Mouse (Mus musculus) splenic B cell, adult 2 months (primary cell): Measurements from ENCODE around the gene Serinc2.

Source experiments
- DNase-seq: peaks from one replicate; pipeline ENCODE4 v3.0.0-alpha.2; 2011; ENCODE audit warnings: low read depth, low spot score
- H3K27me3 ChIP-seq: 2 replicates; pipeline ENCODE4 v1.6.1; 2012; ENCODE audit warnings: mild to moderate bottlenecking, low read length, moderate library complexity, mixed read lengths; ENCODE audit not compliant: control insufficient read depth, poor library complexity, insufficient read depth, severe bottlenecking
- H3K36me3 ChIP-seq: 2 replicates; pipeline ENCODE4 v1.6.1; 2012; ENCODE audit warnings: mild to moderate bottlenecking, low read length, moderate library complexity, mixed read lengths; ENCODE audit not compliant: control insufficient read depth, poor library complexity, insufficient read depth, severe bottlenecking

Gene Serinc2

GRCm38 (mm10) chr4:130279105-130279504 is at the start of gene Serinc2:
Serinc2 (minus strand) TSS chr4:130279205.
- no peaks in the 10 kb centered on the region for H3K27me3 ChIP-seq
- DNase-seq, result no peak
- no peaks in the 10 kb centered on the region for H3K36me3 ChIP-seq

GRCm38 (mm10) chr4:130327366-130327765 is 48.4 kb upstream of the Serinc2 start:
- Histone ChIP-seq H3K36me3 (peaks cover 12% of the 10 kb centered on the region), H3K27me3 (no peaks in the 10 kb centered on the region)
- DNase-seq, result no peak

- Histone ChIP-seq H3K27me3 (no peaks in the 10 kb centered on the region), H3K36me3 (peaks cover 13% of the 10 kb centered on the region)
- DNase-seq, result no peak
These were observed 46.4 kb upstream of the Serinc2 start for GRCm38 (mm10) chr4:130325446-130325845.

- peaks cover 10% of the 10 kb centered on the region for H3K36me3 ChIP-seq
- DNase-seq, result no peak
- no peaks in the 10 kb centered on the region for H3K27me3 ChIP-seq
These were observed 44.6 kb upstream of the Serinc2 start for GRCm38 (mm10) chr4:130323607-130324006.

- Histone ChIP-seq H3K36me3 (peaks cover 9% of the 10 kb centered on the region), H3K27me3 (no peaks in the 10 kb centered on the region)
- DNase-seq, result no peak
These were observed 44.2 kb upstream of the Serinc2 start for GRCm38 (mm10) chr4:130323165-130323564.

GRCm38 (mm10) chr4:130322567-130322966 is 43.6 kb upstream of the Serinc2 start:
- no peak for DNase-seq
- Histone ChIP-seq H3K36me3 (peaks cover 9% of the 10 kb centered on the region), H3K27me3 (no peaks in the 10 kb centered on the region)

- Histone ChIP-seq H3K36me3 (peaks cover 9% of the 10 kb centered on the region), H3K27me3 (no peaks in the 10 kb centered on the region)
- DNase-seq, result no peak
These were observed 42.6 kb upstream of the Serinc2 start for GRCm38 (mm10) chr4:130321640-130322039.

- peaks cover 9% of the 10 kb centered on the region for H3K36me3 ChIP-seq
- H3K27me3 ChIP-seq, result no peaks in the 10 kb centered on the region
- no peak for DNase-seq
These were observed 40.6 kb upstream of the Serinc2 start for GRCm38 (mm10) chr4:130319564-130319963.

GRCm38 (mm10) chr4:130318122-130318521 is 39.1 kb upstream of the Serinc2 start:
- H3K27me3 ChIP-seq, result no peaks in the 10 kb centered on the region
- H3K36me3 ChIP-seq, result peaks cover 4% of the 10 kb centered on the region
- DNase-seq, result no peak

GRCm38 (mm10) chr4:130316691-130317090 is 37.7 kb upstream of the Serinc2 start:
- peaks cover under 1% of the 10 kb centered on the region for H3K36me3 ChIP-seq
- H3K27me3 ChIP-seq, result no peaks in the 10 kb centered on the region
- no peak for DNase-seq

- DNase-seq, result no peak
- no peaks in the 10 kb centered on the region for H3K27me3 ChIP-seq
- H3K36me3 ChIP-seq, result no peaks in the 10 kb centered on the region; the same call in none of the 2 replicates
These were observed 36.9 kb upstream of the Serinc2 start for GRCm38 (mm10) chr4:130315771-130316527.

GRCm38 (mm10) chr4:130313552-130313951 is 34.5 kb upstream of the Serinc2 start:
- no peak for DNase-seq
- H3K27me3 ChIP-seq, result no peaks in the 10 kb centered on the region
- H3K36me3 ChIP-seq, result no peaks in the 10 kb centered on the region; the same call in none of the 2 replicates

- no peaks in the 10 kb centered on the region; the same call in none of the 2 replicates for H3K36me3 ChIP-seq
- no peaks in the 10 kb centered on the region for H3K27me3 ChIP-seq
- DNase-seq, result no peak
These were observed 33.5 kb upstream of the Serinc2 start for GRCm38 (mm10) chr4:130312526-130312925.

- Histone ChIP-seq H3K36me3 (no peaks in the 10 kb centered on the region; the same call in 1 of the 2 replicates), H3K27me3 (no peaks in the 10 kb centered on the region)
- no peak for DNase-seq
These were observed 30.2 kb upstream of the Serinc2 start for GRCm38 (mm10) chr4:130309254-130309653.

GRCm38 (mm10) chr4:130308231-130309081 is 29.5 kb upstream of the Serinc2 start, which contains the start of the genes Fabp3 and Gm10570:
Fabp3 (plus strand) TSS chr4:130308595.
Gm10570 (minus strand) TSS chr4:130308674.
- no peak for DNase-seq
- H3K36me3 ChIP-seq, result no peaks in the 10 kb centered on the region
- no peaks in the 10 kb centered on the region for H3K27me3 ChIP-seq
